Comparison of ENCODE assay signal across 7 mouse cellular contexts in genomic region chr10:68135416-68135815, GRCm38 (mm10).
DNase-seq lines count a peak whose midpoint lies in the region; ATAC-seq lines count a peak whose summit lies in the region.

No protein-coding gene starts in this region.

- DNase-seq in 3T3-L1 (ENCODE audit: low read depth, low spot score) (peak; percentile 52), NIH3T3 (ENCODE audit: low read depth) (peak; percentile 64)

- H3K4me2 ChIP-seq in hindbrain, embryonic 13.5 days = peak overlapping the region; percentile 60
- H3K4me2 ChIP-seq in lung, embryonic 16.5 days (ENCODE audit: low read depth, low read length) = peak overlapping the region; percentile 49

- H3K27ac ChIP-seq in hindbrain, embryonic 13.5 days = 0 out of 2 replicates have a peak overlapping the region, but pooled peaks have one; percentile 30
- peak overlapping the region; percentile 82 for H3K27ac ChIP-seq in lung, embryonic 16.5 days (ENCODE audit: low read length)

- H3K4me1 ChIP-seq in hindbrain, embryonic 13.5 days (replicated peaks) = peaks cover 31% of the 10 kb centered on the region
- H3K4me1 ChIP-seq in lung, embryonic 16.5 days (replicated peaks; ENCODE audit: control insufficient read depth, insufficient read depth, low read length) = peaks cover 40% of the 10 kb centered on the region

- peak overlapping the region; percentile 68 for H3K9ac ChIP-seq in hindbrain, embryonic 13.5 days
- H3K9ac ChIP-seq in lung, embryonic 16.5 days (ENCODE audit: low read length) = peak overlapping the region; percentile 59

- H3K36me3 ChIP-seq in hindbrain, embryonic 13.5 days = peaks cover 16% of the 10 kb centered on the region
- H3K36me3 ChIP-seq in lung, embryonic 16.5 days (ENCODE audit: control insufficient read depth, insufficient read depth, low read length) = peaks cover 8% of the 10 kb centered on the region

- whole genome bisulfite sequencing in hindbrain, embryonic 13.5 days = 21% methylated on average over 4 of the region's 4 CpGs
- WGBS in lung, embryonic 16.5 days = 15% methylated on average over 4 of the region's 4 CpGs

- peak overlapping the region; percentile 40; the same call in 1 of the 2 replicates for H3K4me3 ChIP-seq in hindbrain, embryonic 13.5 days
- H3K4me3 ChIP-seq in lung, embryonic 16.5 days (ENCODE audit: low read length) = peak overlapping the region; percentile 45

- no peaks in the 10 kb centered on the region for H3K27me3 ChIP-seq in hindbrain, embryonic 13.5 days
- H3K27me3 ChIP-seq in lung, embryonic 16.5 days (ENCODE audit: control insufficient read depth, insufficient read depth, low read depth, low read length) = no peaks in the 10 kb centered on the region

- ATAC-seq in hindbrain, embryonic 13.5 days (ENCODE audit: low FRiP score) = no peak
- ATAC-seq in lung, embryonic 16.5 days (ENCODE audit: low read depth) = peak; percentile 47
- no peak for ATAC-seq in erythroblast, adult 5-6 weeks (replicated peaks; ENCODE audit: low FRiP score, poor library complexity, severe bottlenecking)
- no peak for ATAC-seq in erythroid progenitor cell, adult 5-6 weeks (replicated peaks; ENCODE audit: low FRiP score, poor library complexity, severe bottlenecking)
- ATAC-seq in cerebellum, adult (ENCODE audit: insufficient number of reproducible peaks, low FRiP score, low TSS enrichment) = no peak

- no peaks in the 10 kb centered on the region for H3K9me3 ChIP-seq in hindbrain, embryonic 13.5 days
- no peaks in the 10 kb centered on the region for H3K9me3 ChIP-seq in lung, embryonic 16.5 days (ENCODE audit: control insufficient read depth, low read length)
